Mouse (Mus musculus): ENCODE data around the gene Celsr1. TPM values are rescaled to one million over a fixed set of nuclear protein-coding genes. Genes with fewer than 3 reads are reported as not detected.

The Celsr1 gene
- total and polyA plus RNA-seq, 3 experiments = not detected

DNA sequence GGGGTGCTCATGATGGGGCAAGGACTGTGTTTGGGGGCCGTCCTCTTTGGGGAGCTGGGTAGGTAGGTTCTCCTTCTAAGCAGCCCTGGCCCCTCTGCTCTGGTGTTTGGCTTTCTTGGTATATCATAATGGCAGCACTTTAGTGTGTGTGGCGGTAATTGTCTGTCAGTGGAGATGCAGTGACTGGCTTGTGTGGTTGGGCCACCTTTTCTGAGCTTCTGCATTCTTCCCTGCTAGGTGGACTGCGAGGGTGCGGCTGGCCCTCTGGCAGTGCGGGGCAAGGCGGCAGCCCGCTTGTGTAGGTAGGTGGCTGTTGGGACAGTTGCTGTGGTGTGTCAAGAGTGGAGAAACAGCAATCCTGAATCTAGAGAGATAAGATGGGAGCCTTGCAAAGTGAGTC is 27.6 kb upstream of the Celsr1 start:
- H3K36me3 ChIP-seq (replicated peaks in 1 of 2; ENCODE audit: control insufficient read depth in 1 of 2, insufficient read depth in 1 of 2, low read length in 1 of 2) = no peaks in the 10 kb centered on the region
- H3K79me2 ChIP-seq (replicated peaks; ENCODE audit: control insufficient read depth, extremely low read depth, insufficient read depth, poor library complexity, severe bottlenecking) = no peaks in the 10 kb centered on the region
- peaks cover 16% of the 10 kb centered on the region for H3K9me3 ChIP-seq (replicated peaks; ENCODE audit: low read length)
- H3K27me3 ChIP-seq (replicated peaks) = peaks cover 21% of the 10 kb centered on the region
- dilution Hi-C loops (cut with MboI; ENCODE audit: extremely low pct_ligation_motif_present, extremely low pct_unique_long_range_greater_than_20kb, low sequenced_read_pairs) = no loop called here
- no peak overlapping the region for H3K27ac ChIP-seq (ENCODE audit: insufficient read depth, low read depth)
- peaks cover 0 to 27% of the 10 kb centered on the region in 2 experiments; a peak in 2 of 4 replicates for H3K4me1 ChIP-seq (ENCODE audit: control insufficient read depth in 1 of 2, insufficient read depth in 2 of 2)
- no peak for TF ChIP-seq EP300 (IDR thresholded peaks at IDR 0.05; ENCODE audit: low read length)
- H3K4me2 ChIP-seq (ENCODE audit: insufficient read depth, low read depth, poor library complexity, severe bottlenecking) = no peak overlapping the region
- no peak overlapping the region for H3K9ac ChIP-seq (ENCODE audit: insufficient read depth, low read depth)
- H3K4me3 ChIP-seq (replicated peaks in 1 of 3; ENCODE audit: low read depth in 2 of 3, low read length in 2 of 3, poor library complexity in 1 of 3) = no peak overlapping the region
- in situ Hi-C loops (cut with MboI; ENCODE audit: low pct_ligation_motif_present, low pct_unique_long_range_greater_than_20kb, low sequenced_read_pairs) = no loop called here
- DNase-seq (ENCODE audit: extremely low read depth) = no peak

DNA sequence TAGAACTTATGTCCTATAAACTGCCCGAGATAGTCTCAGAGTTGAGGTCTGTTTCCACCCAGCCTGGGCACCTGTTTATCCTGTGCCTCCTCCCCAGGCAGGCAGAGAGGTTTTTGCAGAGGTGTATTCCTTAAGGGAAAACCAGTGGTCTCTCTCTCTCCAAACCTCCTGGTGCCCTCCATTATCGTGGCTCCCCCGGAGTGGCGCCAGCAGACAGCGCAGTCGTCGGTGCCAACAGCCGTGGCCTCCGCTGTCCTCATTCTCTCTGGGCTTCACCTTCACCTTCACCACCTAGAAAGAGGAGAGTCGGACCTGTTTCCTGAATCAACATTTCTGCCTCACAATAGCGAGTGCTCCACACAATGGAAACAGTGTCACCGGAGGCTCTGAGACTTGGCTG is 27.0 kb upstream of the Celsr1 start:
- Histone ChIP-seq H3K9ac (ENCODE audit: insufficient read depth, low read depth) (no peak overlapping the region), H3K27ac (ENCODE audit: insufficient read depth, low read depth) (no peak overlapping the region), H3K27me3 (replicated peaks) (peaks cover 18% of the 10 kb centered on the region), H3K9me3 (replicated peaks; ENCODE audit: low read length) (peaks cover 14% of the 10 kb centered on the region), H3K36me3 (replicated peaks in 1 of 2; ENCODE audit: control insufficient read depth in 1 of 2, insufficient read depth in 1 of 2, low read length in 1 of 2) (no peaks in the 10 kb centered on the region), H3K4me2 (ENCODE audit: insufficient read depth, low read depth, poor library complexity, severe bottlenecking) (no peak overlapping the region), H3K4me3 (replicated peaks in 1 of 3; ENCODE audit: low read depth in 2 of 3, low read length in 2 of 3, poor library complexity in 1 of 3) (no peak overlapping the region), H3K4me1 (ENCODE audit: control insufficient read depth in 1 of 2, insufficient read depth in 2 of 2) (peaks cover 0 to 30% of the 10 kb centered on the region in 2 experiments; a peak in 2 of 4 replicates), H3K79me2 (replicated peaks; ENCODE audit: control insufficient read depth, extremely low read depth, insufficient read depth, poor library complexity, severe bottlenecking) (no peaks in the 10 kb centered on the region)
- dilution Hi-C loops (cut with MboI; ENCODE audit: extremely low pct_ligation_motif_present, extremely low pct_unique_long_range_greater_than_20kb, low sequenced_read_pairs) = no loop called here
- DNase-seq (ENCODE audit: extremely low read depth) = no peak
- in situ Hi-C loops (cut with MboI; ENCODE audit: low pct_ligation_motif_present, low pct_unique_long_range_greater_than_20kb, low sequenced_read_pairs) = no loop called here
- TF ChIP-seq KAT2A (IDR thresholded peaks at IDR 0.05; ENCODE audit: insufficient replicate concordance, low read length) = no peak
- TF ChIP-seq ZC3H11A (IDR thresholded peaks at IDR 0.05; ENCODE audit: low read depth, low read length) = no peak
- TF ChIP-seq MAX (IDR thresholded peaks at IDR 0.05; ENCODE audit: low read length) = no peak
- TF ChIP-seq MAFK (IDR thresholded peaks at IDR 0.05; ENCODE audit: insufficient replicate concordance, low read length) = no peak
- TF ChIP-seq POLR2A (IDR thresholded peaks at IDR 0.05; ENCODE audit: low read depth, low read length) = no peak
- TF ChIP-seq RCOR1 (conservative IDR thresholded peaks at IDR 0.05; ENCODE audit: low read depth, low read length) = no peak
- TF ChIP-seq TCF12 (IDR thresholded peaks at IDR 0.05; ENCODE audit: low read depth, low read length) = no peak

DNA sequence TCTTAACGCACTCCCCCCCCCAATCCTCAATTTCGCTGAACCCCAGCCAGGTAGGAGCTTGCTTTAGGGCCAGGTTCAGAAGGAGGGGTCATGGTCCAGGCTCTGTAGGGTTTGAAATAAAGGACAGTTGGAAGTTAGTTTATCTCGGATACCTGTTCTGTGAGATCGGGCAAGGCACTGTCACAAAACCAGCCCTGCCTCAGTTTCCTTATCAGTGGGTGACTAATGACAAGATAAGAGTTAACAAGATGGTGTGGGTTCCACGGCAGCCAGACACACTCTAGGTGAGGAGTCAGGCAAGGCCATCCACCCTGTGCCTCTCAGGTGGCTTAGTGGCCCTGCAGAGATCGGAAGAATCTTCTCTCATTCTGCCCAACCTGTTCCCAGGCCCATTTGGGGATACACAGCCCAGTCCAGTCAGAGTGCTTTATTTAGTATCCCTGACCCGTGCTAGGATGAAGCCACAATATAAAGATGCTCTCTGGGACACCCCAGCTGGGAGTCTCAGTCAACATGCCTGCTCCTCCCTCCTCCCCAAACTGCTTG is 26.3 kb upstream of the Celsr1 start:
- in situ Hi-C loops (cut with MboI; ENCODE audit: low pct_ligation_motif_present, low pct_unique_long_range_greater_than_20kb, low sequenced_read_pairs) = no loop called here
- dilution Hi-C loops (cut with MboI; ENCODE audit: extremely low pct_ligation_motif_present, extremely low pct_unique_long_range_greater_than_20kb, low sequenced_read_pairs) = no loop called here
- H3K4me2 ChIP-seq (ENCODE audit: insufficient read depth, low read depth, poor library complexity, severe bottlenecking) = no peak overlapping the region
- no peaks in the 10 kb centered on the region for H3K79me2 ChIP-seq (replicated peaks; ENCODE audit: control insufficient read depth, extremely low read depth, insufficient read depth, poor library complexity, severe bottlenecking)
- H3K4me3 ChIP-seq (replicated peaks in 1 of 3; ENCODE audit: low read depth in 2 of 3, low read length in 2 of 3, poor library complexity in 1 of 3) = no peak overlapping the region
- H3K9ac ChIP-seq (ENCODE audit: insufficient read depth, low read depth) = no peak overlapping the region
- no peaks in the 10 kb centered on the region for H3K36me3 ChIP-seq (replicated peaks in 1 of 2; ENCODE audit: control insufficient read depth in 1 of 2, insufficient read depth in 1 of 2, low read length in 1 of 2)
- peaks cover 15% of the 10 kb centered on the region for H3K27me3 ChIP-seq (replicated peaks)
- no peak overlapping the region for H3K27ac ChIP-seq (ENCODE audit: insufficient read depth, low read depth)
- peaks cover 0 to 32% of the 10 kb centered on the region in 2 experiments; a peak in 2 of 4 replicates for H3K4me1 ChIP-seq (ENCODE audit: control insufficient read depth in 1 of 2, insufficient read depth in 2 of 2)
- DNase-seq (ENCODE audit: extremely low read depth) = no peak
- TF ChIP-seq NRF1 (IDR thresholded peaks at IDR 0.05; ENCODE audit: low read depth, low read length) (no peak), CTCF (conservative IDR thresholded peaks at IDR 0.05 in 1 of 2, IDR thresholded peaks at IDR 0.05 in 1 of 2; ENCODE audit: low read depth in 2 of 2, low read length in 2 of 2) (no peak), CHD1 (IDR thresholded peaks at IDR 0.05; ENCODE audit: low read depth, low read length) (no peak), E2F4 (IDR thresholded peaks at IDR 0.05; ENCODE audit: insufficient replicate concordance, low read depth, low read length) (no peak)
- peaks cover 14% of the 10 kb centered on the region for H3K9me3 ChIP-seq (replicated peaks; ENCODE audit: low read length)
